Mouse (Mus musculus) subcutaneous adipose tissue, adult 2 months (tissue): ENCODE measurements around the gene Pias3. TPM values are rescaled to one million over a fixed set of nuclear protein-coding genes. Genes with fewer than 3 reads are reported as not detected.

Experiments used
- polyA plus RNA-seq: library from polyadenylated mRNA; depleted of rRNA; stranded (reverse); fragments of >200 nt; gene quantifications from 2 replicates; pipeline ENCODE4 v1.2.3, GENCODE M21; 2012; ENCODE audit warnings: low replicate concordance; rRNA removed

The Pias3 gene
- 39.3 and 72.2 TPM in 2 replicates for polyA plus RNA-seq

DNA sequence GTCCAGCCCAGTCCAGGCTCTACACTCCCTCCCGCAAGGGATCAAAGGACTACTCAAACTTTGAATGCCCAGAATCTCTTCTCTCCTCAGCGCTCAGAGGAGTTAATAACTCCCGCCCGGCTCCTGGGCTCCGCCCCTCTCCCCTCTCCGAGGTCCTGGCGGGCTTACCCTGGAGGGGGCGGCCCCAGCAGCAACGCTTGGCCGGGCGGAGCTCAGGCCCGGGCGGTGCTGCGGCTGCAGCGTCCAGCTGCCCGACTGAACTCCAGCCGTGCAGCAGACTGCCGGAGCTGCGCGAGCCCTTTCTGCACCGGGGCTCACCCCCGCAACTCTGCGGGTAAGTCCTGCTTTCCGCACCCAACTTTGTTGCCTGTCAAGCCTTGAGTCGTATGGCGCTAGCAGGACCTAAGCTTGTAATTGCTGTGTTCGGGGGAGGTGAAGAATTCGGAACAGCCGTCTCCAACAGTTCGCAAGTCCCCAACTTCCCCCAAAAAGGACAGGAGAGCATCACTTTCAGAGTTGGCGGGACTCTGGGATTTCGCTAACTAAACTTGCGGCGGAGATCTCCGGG lies at the start of gene Pias3:
TSS of gene Pias3 (plus strand) at position 187 of the 568 bp plus-strand sequence.

GRCm38 (mm10) chr3:96669727-96670468 lies 26.3 kb upstream of the Pias3 start, which contains the start of gene Ankrd35:
Gene Ankrd35, plus strand, starts transcription at chr3:96670131.

DNA sequence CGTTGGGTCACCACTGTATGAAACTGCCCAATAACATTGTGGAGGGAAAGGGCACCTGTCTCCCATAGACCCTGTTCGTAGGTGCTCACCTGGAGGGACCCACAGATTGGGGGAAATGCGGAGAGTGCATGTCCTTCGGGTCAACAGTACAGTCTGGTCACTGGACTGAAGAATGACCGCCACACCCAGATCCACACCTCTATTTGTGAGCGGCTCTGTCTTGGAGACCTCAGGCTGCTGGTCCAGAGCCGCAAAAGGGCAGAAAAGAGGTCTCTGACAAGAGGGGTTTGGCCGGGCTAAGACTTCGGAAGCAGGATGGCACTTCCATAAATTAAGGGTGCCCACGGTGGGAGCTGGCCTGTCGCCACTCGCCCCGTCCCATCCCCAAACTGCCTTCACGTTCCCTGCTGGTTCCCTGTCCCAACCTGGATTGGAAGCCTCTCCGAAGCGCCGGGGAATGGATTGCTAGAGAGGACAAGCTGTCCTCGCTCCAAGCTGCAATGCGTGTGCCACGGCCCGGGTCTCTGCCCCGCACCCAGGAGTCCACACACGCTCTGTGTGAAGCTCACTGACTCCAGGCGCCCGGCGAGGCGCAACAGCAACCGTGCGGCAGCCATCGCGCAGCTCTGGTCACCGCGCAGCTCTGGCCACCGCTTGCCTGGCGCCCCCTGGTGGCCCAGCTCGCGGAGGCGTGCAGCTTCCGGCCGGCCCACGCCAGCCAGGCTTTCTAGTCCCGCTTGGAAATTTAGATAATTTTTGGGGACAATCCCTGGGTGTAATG lies 11.9 kb downstream of the Pias3 start, which contains the start of gene Nudt17:
TSS of gene Nudt17 (minus strand) at position 660 of the 781 bp plus-strand sequence.

GRCm38 (mm10) chr3:96727343-96727827 lies 31.2 kb downstream of the Pias3 start, which contains the start of the genes Polr3c and Rnf115:
Gene Polr3c, minus strand, starts transcription at chr3:96727628.
Gene Rnf115, plus strand, starts transcription at chr3:96727664.

Other genes starting within 250 kb of the Pias3 start
- not detected in 2 replicates for gene BC107364, start 244.1 kb upstream of the Pias3 start, polyA plus RNA-seq
- gene Hfe2, start 171.2 kb upstream of the Pias3 start, polyA plus RNA-seq, result 1.1 and 2.2 TPM in 2 replicates
- gene Txnip, start 138.4 kb upstream of the Pias3 start, polyA plus RNA-seq, result 658 and 2,424 TPM in 2 replicates
- gene Gm16253, start 119.4 kb upstream of the Pias3 start, polyA plus RNA-seq, result not detected in 2 replicates
- 19.1 and 23.0 TPM in 2 replicates for gene Polr3gl, start 102.2 kb upstream of the Pias3 start, polyA plus RNA-seq
- gene Ankrd34a, start 99.7 kb upstream of the Pias3 start, polyA plus RNA-seq, result 0.47 and 3.2 TPM in 2 replicates
- 32.1 and 54.9 TPM in 2 replicates for gene Lix1l, start 95.2 kb upstream of the Pias3 start, polyA plus RNA-seq
- gene Rbm8a, start 66.5 kb upstream of the Pias3 start, polyA plus RNA-seq, result 6.5 and 11.3 TPM in 2 replicates
- gene Pex11b, start 61.0 kb upstream of the Pias3 start, polyA plus RNA-seq, result 65.1 and 70.1 TPM in 2 replicates
- gene Gm42957, start 60.9 kb upstream of the Pias3 start, polyA plus RNA-seq, result 0.20 and 0.36 TPM in 2 replicates
- gene Itga10, start 50.8 kb upstream of the Pias3 start, polyA plus RNA-seq, result 3.0 and 6.4 TPM in 2 replicates
- gene Ankrd35, start 26.3 kb upstream of the Pias3 start, polyA plus RNA-seq, result 2.7 and 7.8 TPM in 2 replicates
- gene Nudt17, start 12.2 kb downstream of the Pias3 start, polyA plus RNA-seq, result 2.6 and 4.0 TPM in 2 replicates
- gene Polr3c, start 31.2 kb downstream of the Pias3 start, polyA plus RNA-seq, result 30.5 and 35.1 TPM in 2 replicates
- 15.7 and 20.7 TPM in 2 replicates for gene Rnf115, start 31.3 kb downstream of the Pias3 start, polyA plus RNA-seq
- gene Pdzk1, start 132.9 kb downstream of the Pias3 start, polyA plus RNA-seq, result 0.10 TPM in 1 of 2 replicates, not detected in the other
- gene Cd160, start 133.0 kb downstream of the Pias3 start, polyA plus RNA-seq, result 0.20 and 0.89 TPM in 2 replicates
- 16.0 and 36.3 TPM in 2 replicates for gene Gja5, start 208.3 kb downstream of the Pias3 start, polyA plus RNA-seq
- 20.1 and 26.3 TPM in 2 replicates for gene Gpr89, start 209.0 kb downstream of the Pias3 start, polyA plus RNA-seq
- 0.06 TPM in 1 of 2 replicates, not detected in the other for gene Gja8, start 229.6 kb downstream of the Pias3 start, polyA plus RNA-seq